Mouse (Mus musculus) left cerebral cortex, postnatal 14 days (tissue): ENCODE measurements around the gene Gm20834. TPM values are rescaled to one million over a fixed set of nuclear protein-coding genes. Genes with fewer than 3 reads are reported as not detected.
"Not testable (repeated sequence)": the region's sequence is repeated elsewhere in the genome, so short reads cannot be mapped to it uniquely, and the experiment has no call there.

Source experiments
- DNase-seq, 2 experiments: peaks; one replicate each; pipeline ENCODE4 v3.0.0; 2021 to 2022; ENCODE audit warnings: low spot score in 2 of 2, mixed read lengths in 1 of 2
- intact Hi-C: fragments of 180-260 bp; cut with DNase I; formaldehyde crosslinking; loops from one replicate; pipeline ENCODE4 v1.15.1; 2025
- long read RNA-seq, 2 experiments: library from polyadenylated mRNA; stranded (forward); transcript quantifications; one replicate each; pipeline ENCODE4 v2.0.0; 2021
- total RNA-seq, 2 experiments: library from RNA; stranded (reverse); gene quantifications; 2 replicates each; pipeline ENCODE4 v1.2.3; 2021

Gm20834 gene
- total RNA-seq, result not detected
- long read RNA-seq, experiment 1, result 0 reads
- long read RNA-seq, experiment 2, result 0 reads

DNA sequence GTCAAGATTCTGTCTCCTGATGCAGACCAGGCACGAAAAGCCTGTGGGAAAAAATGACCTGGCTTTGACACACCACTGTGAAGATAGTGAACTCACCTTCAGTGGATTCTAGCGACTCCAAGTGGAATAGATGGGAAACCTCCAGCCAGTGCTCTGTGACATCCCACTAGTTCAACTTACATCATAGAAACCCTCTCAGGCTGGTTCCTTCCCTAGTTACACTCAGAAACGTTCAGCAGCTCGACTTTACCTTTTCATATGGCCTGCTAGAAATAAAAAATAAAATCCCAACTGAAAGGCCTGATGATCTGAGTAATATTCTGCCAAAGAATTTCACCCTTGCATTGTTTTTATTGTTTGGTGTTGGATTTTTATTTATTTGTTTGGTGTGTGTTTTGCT is at the start of gene Gm20834:
Gene Gm20834 (minus strand): TSS at position 101 of the 400 bp plus-strand sequence.
- DNase-seq, intact Hi-C loops: not testable (repeated sequence)

Other genes with a start within 250 kb of the Gm20834 start
- gene Gm21310, start 177.4 kb downstream of the Gm20834 start, total RNA-seq, result not detected
- gene Gm28510, start 88.1 kb upstream of the Gm20834 start, total RNA-seq, result not detected
- gene Gm20737, start 211.5 kb upstream of the Gm20834 start, total RNA-seq, result not detected
- not detected for gene Gm21775, start 228.9 kb upstream of the Gm20834 start, total RNA-seq